Mouse (Mus musculus): ENCODE data around the gene Cacna1c. TPM values are rescaled to one million over a fixed set of nuclear protein-coding genes. Genes with fewer than 3 reads are reported as not detected.

The Cacna1c gene
- total and polyA plus RNA-seq, 2 experiments from 2014 or later, result 4.2 to 43.3 TPM

GRCm38 (mm10) chr6:119037815-119038214, 158.4 kb downstream of the Cacna1c start:
- Histone ChIP-seq H3K27me3 (ENCODE audit: insufficient read depth, low read length) (no peaks in the 10 kb centered on the region), H3K9ac (no peak overlapping the region), H3K4me3 (ENCODE audit: low read depth, low read length) (no peak overlapping the region), H3K4me1 (ENCODE audit: insufficient read depth) (peaks cover 6% of the 10 kb centered on the region; the same call in 1 of the 2 replicates), H3K36me3 (ENCODE audit: insufficient read depth) (no peaks in the 10 kb centered on the region), H3K27ac (ENCODE audit: low read depth, low read length) (no peak overlapping the region), H3K9me3 (ENCODE audit: low read length) (no peaks in the 10 kb centered on the region), H3K4me2 (ENCODE audit: low read depth) (no peak overlapping the region)
- 41% methylated on average over 6 of the region's 6 CpGs for WGBS
- peak; percentile 33 for ATAC-seq
- TF ChIP-seq CTCF (IDR thresholded peaks at IDR 0.05; ENCODE audit: low read depth), result no peak
- DNase-seq, result peak; percentile 56

GRCm38 (mm10) chr6:119037047-119037446, 159.2 kb downstream of the Cacna1c start:
- Histone ChIP-seq H3K36me3 (ENCODE audit: insufficient read depth) (no peaks in the 10 kb centered on the region), H3K4me1 (ENCODE audit: insufficient read depth) (peaks cover 6% of the 10 kb centered on the region; the same call in 1 of the 2 replicates), H3K4me2 (ENCODE audit: low read depth) (no peak overlapping the region), H3K9me3 (ENCODE audit: low read length) (no peaks in the 10 kb centered on the region), H3K4me3 (ENCODE audit: low read depth, low read length) (no peak overlapping the region), H3K27ac (ENCODE audit: low read depth, low read length) (no peak overlapping the region), H3K9ac (no peak overlapping the region), H3K27me3 (ENCODE audit: insufficient read depth, low read length) (no peaks in the 10 kb centered on the region)
- 84% methylated on average over 2 of the region's 2 CpGs for WGBS
- TF ChIP-seq CTCF (IDR thresholded peaks at IDR 0.05; ENCODE audit: low read depth), result no peak
- ATAC-seq, result no peak
- no peak for DNase-seq

GRCm38 (mm10) chr6:119035361-119035760, 160.9 kb downstream of the Cacna1c start:
- WGBS, result 72% methylated on average over 6 of the region's 6 CpGs
- Histone ChIP-seq H3K36me3 (ENCODE audit: insufficient read depth) (no peaks in the 10 kb centered on the region), H3K9ac (no peak overlapping the region), H3K4me2 (ENCODE audit: low read depth) (no peak overlapping the region), H3K4me1 (ENCODE audit: insufficient read depth) (peaks cover 3% of the 10 kb centered on the region; the same call in 1 of the 2 replicates), H3K27ac (ENCODE audit: low read depth, low read length) (no peak overlapping the region), H3K9me3 (ENCODE audit: low read length) (no peaks in the 10 kb centered on the region), H3K4me3 (ENCODE audit: low read depth, low read length) (no peak overlapping the region), H3K27me3 (ENCODE audit: insufficient read depth, low read length) (no peaks in the 10 kb centered on the region)
- ATAC-seq (peak; percentile 44; the same call in 1 of the 2 replicates), DNase-seq (no peak)
- TF ChIP-seq CTCF (IDR thresholded peaks at IDR 0.05; ENCODE audit: low read depth), result no peak

- H3K36me3 ChIP-seq (ENCODE audit: insufficient read depth), result no peaks in the 10 kb centered on the region
- ATAC-seq, result no peak
Observed at GRCm38 (mm10) chr6:119034947-119035346, 161.3 kb downstream of the Cacna1c start.

GRCm38 (mm10) chr6:119027880-119028279, 168.3 kb downstream of the Cacna1c start:
- no peaks in the 10 kb centered on the region for H3K27me3 ChIP-seq (ENCODE audit: insufficient read depth, low read length)
- no peaks in the 10 kb centered on the region for H3K4me1 ChIP-seq (ENCODE audit: insufficient read depth)
- H3K4me2 ChIP-seq (ENCODE audit: low read depth), result no peak overlapping the region
- H3K9me3 ChIP-seq (ENCODE audit: low read length), result no peaks in the 10 kb centered on the region
- H3K36me3 ChIP-seq (ENCODE audit: insufficient read depth), result no peaks in the 10 kb centered on the region
- no peak for TF ChIP-seq CTCF (IDR thresholded peaks at IDR 0.05; ENCODE audit: low read depth)
- no peak overlapping the region for H3K4me3 ChIP-seq (ENCODE audit: low read depth, low read length)
- 78% methylated on average over 6 of the region's 6 CpGs for WGBS
- no peak overlapping the region for H3K9ac ChIP-seq
- no peak for DNase-seq
- ATAC-seq, result no peak
- no peak overlapping the region for H3K27ac ChIP-seq (ENCODE audit: low read depth, low read length)

More at GRCm38 (mm10) chr6:119034947-119035346, 161.3 kb downstream of the Cacna1c start:
- H3K27ac ChIP-seq (ENCODE audit: low read depth, low read length), result no peak overlapping the region
- H3K27me3 ChIP-seq (ENCODE audit: insufficient read depth, low read length), result no peaks in the 10 kb centered on the region
- H3K4me3 ChIP-seq (ENCODE audit: low read depth, low read length), result no peak overlapping the region
- no peak overlapping the region for H3K4me2 ChIP-seq (ENCODE audit: low read depth)
- no peak for DNase-seq
- H3K4me1 ChIP-seq (ENCODE audit: insufficient read depth), result peaks cover 3% of the 10 kb centered on the region; the same call in 1 of the 2 replicates
- no peaks in the 10 kb centered on the region for H3K9me3 ChIP-seq (ENCODE audit: low read length)
- no peak overlapping the region for H3K9ac ChIP-seq
- 80% methylated on average over 2 of the region's 2 CpGs for WGBS
- TF ChIP-seq CTCF (IDR thresholded peaks at IDR 0.05; ENCODE audit: low read depth), result no peak

- DNase-seq, result no peak
- Histone ChIP-seq H3K4me3 (ENCODE audit: low read depth, low read length) (no peak overlapping the region), H3K27me3 (ENCODE audit: insufficient read depth, low read length) (no peaks in the 10 kb centered on the region), H3K27ac (ENCODE audit: low read depth, low read length) (no peak overlapping the region), H3K4me1 (ENCODE audit: insufficient read depth) (no peaks in the 10 kb centered on the region), H3K9ac (no peak overlapping the region), H3K36me3 (ENCODE audit: insufficient read depth) (no peaks in the 10 kb centered on the region), H3K9me3 (ENCODE audit: low read length) (no peaks in the 10 kb centered on the region), H3K4me2 (ENCODE audit: low read depth) (no peak overlapping the region)
- ATAC-seq, result no peak
- 69% methylated on average over 2 of the region's 2 CpGs for WGBS
- TF ChIP-seq CTCF (IDR thresholded peaks at IDR 0.05; ENCODE audit: low read depth), result peak; percentile 22; the same call in 1 of the 2 replicates
Observed at GRCm38 (mm10) chr6:119022850-119023249, 173.4 kb downstream of the Cacna1c start.

GRCm38 (mm10) chr6:119021226-119021625, 175.0 kb downstream of the Cacna1c start:
- no peak for ATAC-seq
- no peaks in the 10 kb centered on the region for H3K4me1 ChIP-seq (ENCODE audit: insufficient read depth)
- 80% methylated on average over 8 of the region's 8 CpGs for WGBS
- H3K4me3 ChIP-seq (ENCODE audit: low read depth, low read length), result no peak overlapping the region
- H3K9ac ChIP-seq, result no peak overlapping the region
- H3K36me3 ChIP-seq (ENCODE audit: insufficient read depth), result no peaks in the 10 kb centered on the region
- TF ChIP-seq CTCF (IDR thresholded peaks at IDR 0.05; ENCODE audit: low read depth), result no peak
- no peak overlapping the region for H3K4me2 ChIP-seq (ENCODE audit: low read depth)
- no peaks in the 10 kb centered on the region for H3K27me3 ChIP-seq (ENCODE audit: insufficient read depth, low read length)
- H3K27ac ChIP-seq (ENCODE audit: low read depth, low read length), result no peak overlapping the region
- DNase-seq, result no peak
- H3K9me3 ChIP-seq (ENCODE audit: low read length), result no peaks in the 10 kb centered on the region

All from forebrain, postnatal 0 days (tissue).